Mouse (Mus musculus): ENCODE measurements around the gene Rarres2.

DNA sequence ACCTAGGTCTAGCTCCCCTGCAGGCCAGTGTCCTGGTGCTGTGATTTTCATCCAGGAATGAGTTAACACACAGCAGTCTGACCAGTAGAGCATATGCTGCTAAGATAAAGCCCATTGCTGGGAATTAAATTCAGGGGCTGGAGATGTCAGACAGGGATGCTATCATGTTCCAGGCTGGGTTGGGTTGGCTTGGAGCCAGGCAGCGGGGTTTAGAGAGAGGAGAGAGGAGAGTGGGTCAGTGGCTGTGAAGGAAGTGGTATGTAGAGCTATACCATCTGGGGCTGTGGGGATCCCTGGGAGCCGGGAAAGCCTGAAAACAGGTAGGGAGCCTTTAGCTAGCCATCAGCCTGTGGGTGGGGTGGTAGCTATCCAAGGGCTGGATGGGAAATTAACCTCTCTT lies 41.7 kb downstream of the Rarres2 start:
- TF ChIP-seq EP300 (IDR thresholded peaks at IDR 0.05; ENCODE audit: low read depth) (no peak), CTCF (IDR thresholded peaks at IDR 0.05; ENCODE audit: low read depth) (no peak)
